Mouse (Mus musculus) lung, postnatal 10 days (tissue): ENCODE data around the gene Trim2.

ENCODE experiments used
- DNase-seq: peaks from one replicate; pipeline ENCODE4 v3.0.0; 2021

Trim2 gene

GRCm38 (mm10) chr3:84319504-84319903 lies 12.8 kb upstream of the Trim2 start:
- DNase-seq = peak; percentile 25

- no peak for DNase-seq
Measured at GRCm38 (mm10) chr3:84318865-84319264, 12.2 kb upstream of the Trim2 start.

DNA sequence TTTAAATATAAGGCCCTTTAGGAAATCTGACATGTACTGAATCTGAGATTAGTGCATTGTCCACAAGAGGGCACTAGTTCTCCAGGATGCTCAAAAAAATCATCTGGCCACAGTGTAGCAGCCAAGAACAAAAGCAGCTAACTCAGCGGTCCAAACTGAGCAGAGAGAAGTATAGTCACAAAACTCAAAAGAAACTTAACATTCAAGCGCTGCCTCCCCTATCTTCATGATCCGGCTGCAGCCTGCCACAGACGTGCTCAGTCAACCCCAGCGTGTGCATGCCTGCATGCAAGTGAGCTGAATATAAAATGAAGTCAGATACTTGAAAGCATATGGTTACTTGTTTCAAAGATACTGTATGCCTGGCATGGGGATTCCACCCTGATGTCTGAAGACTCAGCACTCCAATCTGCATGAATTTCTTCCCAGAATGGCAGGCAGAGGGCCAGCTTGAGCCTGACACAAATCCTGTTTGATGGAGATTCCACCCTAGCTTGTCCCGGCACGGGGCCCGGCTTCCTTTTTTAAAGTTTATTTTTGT lies 8.0 kb upstream of the Trim2 start:
- peak; percentile 87 for DNase-seq

DNA sequence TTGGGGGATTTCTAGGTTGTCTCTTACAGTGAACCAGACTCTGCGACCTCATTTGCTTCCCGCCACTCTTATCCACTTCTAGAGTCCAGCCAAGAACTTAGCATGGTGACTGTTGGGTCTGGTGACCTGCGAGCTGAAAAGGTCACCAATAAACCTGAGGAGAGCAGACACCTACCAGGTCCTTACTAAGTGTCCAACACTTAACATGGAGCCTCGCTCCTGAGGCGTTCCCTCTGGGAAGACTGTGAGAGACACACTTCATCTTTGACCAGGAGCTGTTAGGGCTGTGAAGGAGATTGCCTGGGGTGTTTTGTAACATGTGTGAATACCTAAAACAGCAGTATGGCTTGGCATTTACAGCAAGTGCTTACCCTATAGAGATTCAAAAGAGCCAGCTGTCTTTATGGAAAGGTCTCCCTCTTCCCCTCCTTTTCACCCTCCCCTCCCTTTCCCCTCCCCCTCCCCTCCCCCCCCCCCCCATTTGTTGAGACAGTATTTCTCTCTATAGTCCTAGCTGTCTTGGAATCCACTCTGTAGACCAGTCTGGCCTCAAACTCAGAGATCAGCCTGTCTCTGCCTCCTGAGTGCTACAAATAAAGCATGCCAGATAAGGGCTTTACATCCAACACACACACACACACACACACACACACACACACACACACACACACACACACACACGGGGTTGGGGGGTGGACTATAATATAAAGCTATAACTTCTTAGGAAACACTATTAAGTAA lies 7.3 kb upstream of the Trim2 start:
- DNase-seq = no peak

GRCm38 (mm10) chr3:84313003-84313800 lies 6.5 kb upstream of the Trim2 start:
- peak; percentile 81 for DNase-seq

DNA sequence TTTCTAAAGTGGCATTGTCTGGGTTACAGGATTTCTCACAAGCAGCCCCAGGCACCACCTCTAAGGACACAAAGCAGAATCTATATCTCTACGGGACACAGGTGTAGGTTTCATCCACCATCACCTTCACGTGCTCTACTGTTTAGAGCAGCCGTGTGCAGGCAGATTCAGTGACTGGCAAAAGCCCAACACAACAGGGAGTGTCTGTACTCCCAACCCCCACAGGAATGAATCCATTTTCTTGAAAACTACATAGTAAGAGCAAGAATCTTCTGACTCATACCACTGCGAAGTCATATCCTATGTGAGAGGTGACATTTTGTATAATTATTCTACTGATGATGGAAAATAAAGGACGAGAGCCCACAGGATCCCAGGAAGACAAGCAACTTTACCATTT lies 5.6 kb upstream of the Trim2 start:
- DNase-seq = no peak

DNA sequence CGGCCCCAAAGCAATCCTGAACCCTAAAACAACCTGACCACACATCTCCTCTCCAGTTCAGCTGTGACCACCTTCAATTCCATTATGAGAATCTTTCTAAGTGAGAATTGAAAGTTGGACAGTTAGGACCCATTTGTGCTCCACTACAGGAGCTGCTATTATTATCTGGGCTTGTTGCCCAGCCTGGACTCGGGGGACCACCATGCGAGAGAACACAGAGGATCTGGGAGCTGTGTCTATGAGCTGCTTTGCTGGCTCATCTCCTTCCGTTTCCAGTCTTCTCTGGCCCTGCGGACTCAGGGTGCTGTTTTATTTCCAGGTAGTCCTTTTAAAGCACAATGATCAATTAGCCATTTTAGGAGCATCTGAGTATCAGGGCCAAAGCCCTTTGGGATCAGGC lies 839 bp upstream of the Trim2 start:
- no peak for DNase-seq

DNA sequence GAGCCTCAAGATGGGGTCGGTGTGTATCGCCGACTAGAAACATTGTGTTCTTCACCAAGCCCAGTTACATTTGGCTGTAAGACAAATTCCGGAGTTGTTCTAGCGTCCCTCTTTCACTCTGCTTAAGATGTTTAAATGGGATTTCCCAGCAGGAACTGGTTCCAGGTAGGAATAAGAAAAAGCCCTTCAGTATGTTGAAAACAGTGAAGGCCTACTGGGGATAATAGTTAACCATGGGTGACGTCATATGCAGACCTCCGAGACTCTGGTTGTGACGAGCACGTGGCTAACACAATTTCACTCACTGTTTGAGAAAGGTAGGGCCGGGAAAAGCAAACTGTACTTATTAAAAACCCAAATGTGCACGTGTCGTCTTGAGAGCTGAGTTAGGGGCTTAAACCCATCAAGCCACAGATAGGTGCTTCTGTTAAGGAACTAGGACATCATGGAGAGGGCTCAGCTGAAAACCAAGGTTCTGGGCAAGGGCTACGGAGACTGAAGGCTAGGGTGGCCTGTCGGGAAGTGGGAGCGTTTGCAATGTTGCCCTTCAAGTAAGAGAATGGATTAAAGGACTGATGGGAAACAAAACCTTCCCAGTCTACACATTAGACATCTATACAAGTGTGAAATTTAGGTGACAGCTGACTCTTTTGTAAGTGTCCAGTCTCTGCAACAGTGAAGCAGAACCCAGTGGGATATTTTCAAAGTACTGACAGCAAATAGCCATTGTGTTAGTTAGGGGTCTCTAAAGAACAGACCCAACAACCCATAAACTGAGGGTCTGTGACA lies 761 bp downstream of the Trim2 start:
- DNase-seq = no peak

- DNase-seq = peak; percentile 83
Measured at GRCm38 (mm10) chr3:84305010-84305692, 1.5 kb downstream of the Trim2 start.

DNA sequence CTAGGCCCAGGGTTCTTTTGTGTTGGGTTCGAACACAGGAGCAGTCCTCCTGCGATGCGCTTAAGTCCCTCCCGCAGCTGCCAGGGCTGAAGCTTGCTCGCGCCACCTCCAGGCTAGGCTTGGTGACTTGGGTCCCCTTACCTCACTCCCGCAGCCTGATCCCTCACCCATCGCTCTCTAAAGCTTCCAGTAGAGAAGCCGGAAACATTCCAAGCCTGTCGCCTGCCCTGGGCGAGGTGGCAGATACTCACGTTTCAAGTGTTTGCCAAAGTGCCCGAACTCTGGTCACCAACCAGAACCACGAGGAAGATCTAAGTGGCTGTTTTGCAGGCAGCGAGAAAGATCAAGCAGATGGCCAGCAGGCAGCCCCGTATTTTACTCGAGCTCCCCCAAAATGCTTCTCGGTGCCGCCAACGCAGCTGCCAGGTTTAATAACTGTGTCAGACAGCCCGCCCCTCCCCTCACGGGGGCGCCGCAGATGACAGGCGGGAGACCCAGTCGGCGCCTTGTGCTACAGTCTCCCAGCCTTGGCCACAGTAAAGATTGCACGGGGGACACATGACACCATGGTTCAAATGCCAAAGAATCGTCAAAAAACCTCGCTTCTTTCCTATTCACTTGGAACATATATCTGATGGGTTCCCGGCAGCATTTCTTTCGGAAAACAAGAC lies 2.2 kb downstream of the Trim2 start:
- peak; percentile 62 for DNase-seq

GRCm38 (mm10) chr3:84303395-84303949 lies 3.2 kb downstream of the Trim2 start:
- no peak for DNase-seq

GRCm38 (mm10) chr3:84302273-84302672 lies 4.4 kb downstream of the Trim2 start:
- peak; percentile 67 for DNase-seq

GRCm38 (mm10) chr3:84301674-84302073 lies 5.0 kb downstream of the Trim2 start:
- DNase-seq = no peak

GRCm38 (mm10) chr3:84298186-84298585 lies 8.5 kb downstream of the Trim2 start:
- no peak for DNase-seq

DNA sequence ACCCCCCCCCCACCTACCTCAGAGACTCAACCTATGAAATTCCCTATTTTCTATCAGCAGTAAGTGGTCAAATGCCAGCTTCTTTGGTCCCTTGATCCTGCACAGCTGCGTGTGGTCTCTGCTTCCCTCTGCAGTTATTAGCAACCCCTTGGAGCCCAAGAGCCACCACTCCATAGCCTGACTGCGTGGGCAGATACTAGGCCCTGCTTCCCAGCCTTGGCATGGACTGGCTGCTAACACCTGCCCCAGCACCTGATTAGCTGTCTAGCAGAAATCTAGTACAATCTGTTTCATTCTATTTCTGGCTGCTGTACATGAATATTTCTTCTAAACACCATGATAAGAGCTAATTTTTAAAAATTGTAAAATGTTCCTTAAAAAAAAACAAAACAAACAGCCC lies 10.0 kb downstream of the Trim2 start:
- DNase-seq = no peak

DNA sequence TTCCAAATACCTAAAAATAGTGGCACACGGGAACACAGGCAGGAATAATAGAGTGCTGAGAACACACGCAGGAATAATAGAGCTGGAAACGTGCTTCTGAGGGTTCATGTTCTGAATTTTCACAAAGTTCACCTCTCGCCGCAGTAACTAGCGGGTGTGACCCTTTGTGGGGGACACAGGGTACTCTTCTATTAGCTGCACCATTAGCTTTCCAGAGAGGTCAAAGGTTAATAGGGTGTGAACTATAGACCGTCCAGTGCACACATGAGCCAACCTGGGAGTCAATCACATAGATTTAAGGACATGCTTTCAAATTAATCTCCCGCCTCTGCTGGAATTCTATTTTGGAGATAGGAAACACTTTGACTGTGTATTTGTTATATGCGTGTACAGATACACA lies 11.9 kb downstream of the Trim2 start:
- DNase-seq = no peak

- DNase-seq = no peak
Measured at GRCm38 (mm10) chr3:84293666-84294595, 12.7 kb downstream of the Trim2 start.

- DNase-seq = no peak
Measured at GRCm38 (mm10) chr3:84292238-84292637, 14.4 kb downstream of the Trim2 start.

GRCm38 (mm10) chr3:84288931-84289330 lies 17.7 kb downstream of the Trim2 start:
- DNase-seq = no peak

DNA sequence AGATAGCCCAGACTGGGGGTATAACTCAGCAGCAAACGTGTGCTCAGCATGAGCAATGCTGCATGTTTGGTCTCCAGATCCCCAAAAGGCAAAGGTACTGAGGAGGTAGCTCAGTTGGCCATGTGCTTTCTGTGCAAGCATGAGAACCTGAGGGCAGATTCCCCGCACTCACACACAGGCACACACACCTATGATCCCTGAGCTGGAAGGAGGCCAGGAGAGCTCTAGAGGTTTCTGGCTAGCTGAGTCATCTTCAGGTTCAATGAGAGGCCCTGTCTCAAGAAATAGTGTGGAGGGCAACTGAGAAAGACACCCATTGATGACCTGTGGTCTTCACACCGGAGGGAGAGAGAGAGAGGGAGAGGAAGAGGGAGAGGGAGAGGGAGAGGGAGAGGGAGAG lies 19.4 kb downstream of the Trim2 start:
- no peak for DNase-seq

- no peak for DNase-seq
Measured at GRCm38 (mm10) chr3:84286311-84286710, 20.4 kb downstream of the Trim2 start.
